Mouse (Mus musculus): Measurements from ENCODE around the gene Atxn7l1. TPM values are rescaled to one million over a fixed set of nuclear protein-coding genes. Genes with fewer than 3 reads are reported as not detected.

Atxn7l1 gene
- polyA plus RNA-seq, 1 experiment from 2014 or later = 15.4 TPM

DNA sequence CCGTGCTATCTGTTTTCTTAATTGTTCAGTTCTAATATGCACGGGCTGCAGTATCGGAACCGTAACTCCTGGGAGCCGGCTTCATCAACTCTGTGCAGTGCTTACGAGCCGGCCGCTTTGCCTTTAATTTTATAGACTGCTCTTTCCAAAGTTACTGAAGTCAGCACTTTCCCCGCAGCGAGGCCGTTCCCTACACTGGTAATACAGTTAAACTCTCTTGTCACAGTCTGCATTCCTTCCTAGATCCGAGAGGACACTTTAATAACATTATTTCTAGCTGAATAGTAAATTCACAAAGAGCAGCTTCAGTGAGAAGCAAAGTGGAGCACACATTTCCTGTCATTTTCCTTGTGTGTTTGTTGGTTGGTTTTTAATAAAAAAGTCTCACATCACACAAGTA, 124.4 kb downstream of the Atxn7l1 start:
- 79% methylated on average over 12 of the region's 12 CpGs for WGBS
- Histone ChIP-seq H3K4me1 (peaks cover 8% of the 10 kb centered on the region; the same call in 1 of the 2 replicates), H3K9ac (replicated peaks) (no peak overlapping the region), H3K36me3 (no peaks in the 10 kb centered on the region), H3K27me3 (no peaks in the 10 kb centered on the region), H3K9me3 (no peaks in the 10 kb centered on the region), H3K4me2 (replicated peaks) (no peak overlapping the region), H3K4me3 (no peak overlapping the region), H3K27ac (replicated peaks) (no peak overlapping the region)
- ATAC-seq (replicated peaks) = no peak

DNA sequence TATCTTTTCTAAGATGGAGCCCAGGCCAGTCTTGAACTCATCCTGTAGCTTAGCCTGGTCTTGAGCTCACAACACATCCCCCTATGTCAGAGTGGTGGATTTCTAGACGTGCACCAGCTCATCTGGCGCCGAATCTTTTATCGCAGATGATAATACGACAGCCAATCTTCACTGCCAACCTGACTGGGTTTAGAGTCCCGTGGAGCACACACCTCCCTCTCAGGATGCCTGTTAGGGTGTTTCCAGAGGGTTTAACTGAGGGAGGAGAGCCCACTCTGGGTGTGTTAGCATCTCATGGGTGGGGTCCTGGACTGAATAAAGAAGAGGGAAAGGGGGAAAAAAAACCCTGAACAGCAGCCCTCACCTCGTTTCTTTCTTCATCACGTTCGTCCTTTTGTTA, 124.9 kb downstream of the Atxn7l1 start:
- H3K4me1 ChIP-seq = peaks cover 8% of the 10 kb centered on the region; the same call in 1 of the 2 replicates
- no peaks in the 10 kb centered on the region for H3K27me3 ChIP-seq
- no peak overlapping the region for H3K4me3 ChIP-seq
- H3K4me2 ChIP-seq (replicated peaks) = no peak overlapping the region
- H3K36me3 ChIP-seq = no peaks in the 10 kb centered on the region
- no peak for ATAC-seq (replicated peaks)
- no peak overlapping the region for H3K27ac ChIP-seq (replicated peaks)
- H3K9me3 ChIP-seq = no peaks in the 10 kb centered on the region
- 56% methylated on average over 9 of the region's 9 CpGs for WGBS
- H3K9ac ChIP-seq (replicated peaks) = no peak overlapping the region

DNA sequence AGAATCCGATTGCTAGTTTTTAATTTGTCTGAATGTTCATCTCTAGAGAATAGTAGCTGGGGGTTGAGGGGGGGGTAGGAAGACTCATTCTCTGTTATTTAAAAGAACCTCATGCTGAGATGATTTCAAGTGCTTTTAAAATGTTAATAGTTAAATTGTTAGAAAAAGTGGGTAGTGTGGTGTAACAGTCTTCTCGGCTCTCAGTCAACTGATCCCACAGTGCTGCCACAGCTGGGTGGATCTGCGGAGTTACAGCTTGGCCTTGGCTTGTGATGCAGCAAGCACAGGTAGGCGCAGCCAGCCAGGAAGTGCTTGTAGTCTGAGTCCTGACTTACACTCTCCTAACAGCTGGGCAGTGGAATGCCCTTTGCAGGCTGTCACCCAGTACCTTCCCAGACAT, 125.7 kb downstream of the Atxn7l1 start:
- H3K4me3 ChIP-seq = no peak overlapping the region

DNA sequence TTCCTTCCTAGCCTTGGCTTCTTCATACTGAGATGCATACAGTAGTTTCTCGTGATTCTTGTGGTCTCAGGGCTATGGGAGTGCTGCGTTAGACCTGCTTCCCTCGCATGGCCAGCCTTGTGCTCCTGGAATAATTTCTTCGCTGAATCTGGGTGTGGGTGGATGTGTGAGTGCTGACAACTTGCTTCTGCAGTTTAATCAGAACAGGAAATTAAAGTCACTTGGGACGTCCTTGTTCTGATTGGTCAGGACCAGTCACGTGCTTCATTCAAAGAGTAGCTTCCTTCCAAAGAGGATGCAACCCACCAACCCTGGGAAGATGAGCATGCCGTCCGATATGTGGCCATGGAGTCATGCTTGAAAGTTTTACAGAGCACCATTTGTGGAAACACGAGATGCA, 126.2 kb downstream of the Atxn7l1 start:
- Histone ChIP-seq H3K4me1 (peaks cover 4% of the 10 kb centered on the region; the same call in 1 of the 2 replicates), H3K27me3 (no peaks in the 10 kb centered on the region), H3K9me3 (no peaks in the 10 kb centered on the region), H3K4me3 (no peak overlapping the region), H3K27ac (replicated peaks) (no peak overlapping the region), H3K4me2 (replicated peaks) (no peak overlapping the region), H3K9ac (replicated peaks) (no peak overlapping the region), H3K36me3 (no peaks in the 10 kb centered on the region)
- WGBS = 91% methylated on average over 9 of the region's 9 CpGs
- no peak for ATAC-seq (replicated peaks)

More for the DNA sequence above, 125.7 kb downstream of the Atxn7l1 start:
- no peak overlapping the region for H3K9ac ChIP-seq (replicated peaks)
- H3K4me2 ChIP-seq (replicated peaks) = no peak overlapping the region
- no peak overlapping the region for H3K27ac ChIP-seq (replicated peaks)
- peaks cover 4% of the 10 kb centered on the region; the same call in 1 of the 2 replicates for H3K4me1 ChIP-seq
- 58% methylated on average over 4 of the region's 4 CpGs for WGBS
- H3K36me3 ChIP-seq = no peaks in the 10 kb centered on the region
- no peaks in the 10 kb centered on the region for H3K27me3 ChIP-seq
- H3K9me3 ChIP-seq = no peaks in the 10 kb centered on the region
- no peak for ATAC-seq (replicated peaks)

DNA sequence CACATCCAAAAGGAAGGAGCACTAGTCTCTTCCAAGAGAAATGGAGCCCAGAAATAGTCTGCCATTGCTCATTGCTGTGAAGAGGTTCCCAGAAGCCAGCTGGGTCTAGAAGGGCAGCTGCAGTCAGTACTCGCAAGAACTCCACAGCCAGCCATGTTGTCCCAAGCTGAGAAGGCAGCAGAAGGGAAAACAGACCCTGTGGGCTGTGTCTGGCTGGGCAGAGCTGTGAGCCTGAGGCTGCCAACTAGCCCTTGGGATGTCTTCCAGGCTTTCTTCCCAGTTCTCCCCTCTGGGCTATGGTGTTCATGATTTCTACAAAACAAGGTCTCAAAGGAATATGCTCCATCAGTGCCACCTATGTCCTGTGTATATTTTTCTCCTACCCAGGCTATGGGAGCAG, 128.5 kb downstream of the Atxn7l1 start:
- H3K27ac ChIP-seq (replicated peaks) = no peak overlapping the region
- no peak overlapping the region for H3K9ac ChIP-seq (replicated peaks)
- no peaks in the 10 kb centered on the region for H3K27me3 ChIP-seq
- 0 out of 2 replicates have a peak, but pooled peaks have one; percentile 3 for ATAC-seq (replicated peaks)
- H3K4me3 ChIP-seq = no peak overlapping the region
- H3K4me2 ChIP-seq (replicated peaks) = no peak overlapping the region
- no peaks in the 10 kb centered on the region for H3K9me3 ChIP-seq
- peaks cover 4% of the 10 kb centered on the region; the same call in 1 of the 2 replicates for H3K4me1 ChIP-seq
- WGBS = 77% methylated on average over 1 of the region's 1 CpGs
- H3K36me3 ChIP-seq = no peaks in the 10 kb centered on the region

DNA sequence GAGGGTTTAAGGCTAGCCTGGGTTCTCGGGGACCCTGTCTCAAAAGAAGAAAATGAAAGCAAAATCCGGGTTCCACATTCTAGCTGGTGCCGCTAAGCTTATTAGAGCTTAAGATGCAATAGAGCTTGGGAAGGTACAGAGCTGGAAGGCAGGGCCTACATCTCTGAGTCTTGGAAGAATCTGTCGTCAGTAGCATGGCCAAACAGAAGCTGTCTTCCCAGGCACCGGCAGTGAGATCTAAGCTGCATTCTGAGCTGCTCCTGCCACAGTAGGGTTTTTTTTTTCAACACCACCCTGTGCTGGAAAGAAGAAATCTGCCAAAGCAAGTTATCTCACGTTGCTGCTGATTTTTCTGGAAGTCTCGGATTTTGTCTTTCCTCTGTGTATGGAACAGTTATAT, 129.9 kb downstream of the Atxn7l1 start:
- Histone ChIP-seq H3K9me3 (no peaks in the 10 kb centered on the region), H3K9ac (replicated peaks) (no peak overlapping the region), H3K36me3 (no peaks in the 10 kb centered on the region), H3K4me3 (no peak overlapping the region), H3K4me1 (peaks cover 2% of the 10 kb centered on the region; the same call in 1 of the 2 replicates), H3K4me2 (replicated peaks) (no peak overlapping the region), H3K27ac (replicated peaks) (peak overlapping the region; percentile 21; the same call in 1 of the 2 replicates), H3K27me3 (no peaks in the 10 kb centered on the region)
- 81% methylated on average over 7 of the region's 7 CpGs for WGBS
- ATAC-seq (replicated peaks) = no peak

DNA sequence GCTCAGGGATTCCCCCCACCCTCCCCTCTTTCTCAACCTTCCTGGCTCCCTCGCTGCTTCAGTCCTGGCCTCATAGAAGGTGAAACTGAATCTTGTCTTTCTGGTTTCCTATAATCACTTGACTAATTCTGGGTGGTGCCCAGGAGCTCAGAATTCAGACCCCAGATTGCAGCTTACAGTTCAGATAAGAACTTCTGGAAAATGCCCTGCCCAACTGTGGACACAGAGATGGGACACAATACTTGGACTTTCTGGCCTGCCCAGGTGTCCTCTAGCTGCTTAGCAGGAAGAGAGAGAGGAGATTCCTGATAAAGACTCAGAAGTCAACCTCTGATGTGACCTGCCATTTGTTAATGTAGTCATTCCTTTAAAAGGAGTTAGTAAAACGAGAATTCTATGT, 131.7 kb downstream of the Atxn7l1 start:
- Histone ChIP-seq H3K9me3 (no peaks in the 10 kb centered on the region), H3K9ac (replicated peaks) (no peak overlapping the region), H3K4me3 (no peak overlapping the region), H3K27ac (replicated peaks) (no peak overlapping the region), H3K36me3 (no peaks in the 10 kb centered on the region), H3K27me3 (no peaks in the 10 kb centered on the region), H3K4me1 (no peaks in the 10 kb centered on the region), H3K4me2 (replicated peaks) (no peak overlapping the region)
- no peak for ATAC-seq (replicated peaks)
- WGBS = 74% methylated on average over 2 of the region's 2 CpGs

DNA sequence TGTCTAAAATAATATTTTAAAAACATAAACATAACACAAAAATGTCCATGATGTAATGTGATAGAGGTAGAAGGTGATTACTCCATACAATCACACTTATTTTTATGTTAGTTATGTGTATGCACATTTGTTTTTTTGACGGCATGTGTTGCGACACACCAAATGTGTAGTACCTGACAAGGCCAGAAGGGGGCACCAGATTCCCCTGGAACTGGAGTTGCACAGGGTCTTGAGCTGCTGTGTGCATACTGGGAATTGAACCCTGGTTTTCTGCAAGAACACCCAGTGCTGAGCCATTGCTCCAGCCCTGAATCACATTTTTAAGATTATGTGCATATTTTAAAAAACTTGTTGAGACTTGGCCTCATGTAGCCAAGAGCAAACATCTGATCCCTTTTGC, 133.3 kb downstream of the Atxn7l1 start:
- H3K36me3 ChIP-seq = no peaks in the 10 kb centered on the region
- H3K4me3 ChIP-seq = no peak overlapping the region
- 0 out of 2 replicates have a peak, but pooled peaks have one; percentile 32 for ATAC-seq (replicated peaks)
- H3K4me1 ChIP-seq = peaks cover 6% of the 10 kb centered on the region
- 16% methylated on average over 2 of the region's 2 CpGs for WGBS
- no peaks in the 10 kb centered on the region for H3K9me3 ChIP-seq
- no peak overlapping the region for H3K4me2 ChIP-seq (replicated peaks)
- H3K27me3 ChIP-seq = no peaks in the 10 kb centered on the region
- no peak overlapping the region for H3K27ac ChIP-seq (replicated peaks)
- no peak overlapping the region for H3K9ac ChIP-seq (replicated peaks)

DNA sequence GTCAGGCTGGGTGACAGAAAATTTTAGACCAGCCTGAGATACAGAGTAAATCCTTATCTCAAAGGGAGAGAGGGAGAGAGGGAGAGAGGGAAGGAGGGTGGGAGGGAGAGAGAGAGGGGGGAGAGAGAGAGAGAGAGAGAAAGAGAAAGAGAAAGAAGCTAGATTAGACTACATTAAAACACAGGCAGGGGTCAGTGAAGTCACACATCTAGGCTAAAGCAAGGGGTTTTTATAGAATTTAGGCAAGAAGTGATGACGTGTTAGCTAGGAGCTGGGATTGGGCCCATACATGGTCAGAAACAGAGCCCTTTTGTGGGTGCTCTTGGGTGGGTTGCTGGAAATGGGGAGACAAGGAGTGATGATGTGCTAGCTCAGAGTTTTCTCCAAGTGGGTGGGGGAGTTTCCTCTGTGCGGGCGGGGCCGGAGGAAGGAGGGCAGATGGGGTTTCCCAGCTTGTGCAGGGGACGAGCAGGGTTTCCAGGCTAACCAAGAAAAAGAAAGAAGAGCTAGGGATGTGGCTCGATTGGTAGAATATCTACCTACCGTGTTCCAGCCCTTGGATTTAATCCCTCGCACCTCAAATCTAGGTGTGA, 136.9 kb downstream of the Atxn7l1 start:
- Histone ChIP-seq H3K4me1 (peaks cover 22% of the 10 kb centered on the region), H3K27ac (replicated peaks) (no peak overlapping the region), H3K9me3 (no peaks in the 10 kb centered on the region), H3K9ac (replicated peaks) (no peak overlapping the region), H3K27me3 (no peaks in the 10 kb centered on the region), H3K4me3 (no peak overlapping the region), H3K4me2 (replicated peaks) (no peak overlapping the region), H3K36me3 (no peaks in the 10 kb centered on the region)
- WGBS = 89% methylated on average over 8 of the region's 8 CpGs
- no peak for ATAC-seq (replicated peaks)

DNA sequence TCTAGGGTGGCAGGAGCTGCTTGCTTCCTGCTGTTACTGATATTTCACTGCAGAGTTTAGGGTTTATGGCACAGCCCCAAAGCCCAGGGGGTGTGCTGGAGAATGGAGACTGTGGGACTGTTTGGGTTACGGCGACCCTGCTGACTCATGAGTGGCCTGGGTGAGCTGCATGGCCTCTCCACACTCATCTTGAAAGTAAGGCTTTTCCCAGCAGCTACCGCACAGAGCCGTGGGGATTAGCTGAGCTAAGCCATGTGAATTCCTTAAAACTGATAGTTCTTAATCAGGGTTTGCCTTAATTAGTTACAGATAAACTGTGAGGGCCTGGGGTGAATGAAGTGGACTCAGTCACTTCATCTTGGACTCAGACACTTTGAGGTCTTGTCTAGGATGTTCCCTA, 137.9 kb downstream of the Atxn7l1 start:
- Histone ChIP-seq H3K36me3 (no peaks in the 10 kb centered on the region), H3K4me1 (peaks cover 22% of the 10 kb centered on the region), H3K27me3 (no peaks in the 10 kb centered on the region), H3K9ac (replicated peaks) (no peak overlapping the region), H3K9me3 (no peaks in the 10 kb centered on the region), H3K27ac (replicated peaks) (no peak overlapping the region), H3K4me3 (no peak overlapping the region), H3K4me2 (replicated peaks) (no peak overlapping the region)
- ATAC-seq (replicated peaks) = no peak
- WGBS = 20% methylated on average over 4 of the region's 4 CpGs

DNA sequence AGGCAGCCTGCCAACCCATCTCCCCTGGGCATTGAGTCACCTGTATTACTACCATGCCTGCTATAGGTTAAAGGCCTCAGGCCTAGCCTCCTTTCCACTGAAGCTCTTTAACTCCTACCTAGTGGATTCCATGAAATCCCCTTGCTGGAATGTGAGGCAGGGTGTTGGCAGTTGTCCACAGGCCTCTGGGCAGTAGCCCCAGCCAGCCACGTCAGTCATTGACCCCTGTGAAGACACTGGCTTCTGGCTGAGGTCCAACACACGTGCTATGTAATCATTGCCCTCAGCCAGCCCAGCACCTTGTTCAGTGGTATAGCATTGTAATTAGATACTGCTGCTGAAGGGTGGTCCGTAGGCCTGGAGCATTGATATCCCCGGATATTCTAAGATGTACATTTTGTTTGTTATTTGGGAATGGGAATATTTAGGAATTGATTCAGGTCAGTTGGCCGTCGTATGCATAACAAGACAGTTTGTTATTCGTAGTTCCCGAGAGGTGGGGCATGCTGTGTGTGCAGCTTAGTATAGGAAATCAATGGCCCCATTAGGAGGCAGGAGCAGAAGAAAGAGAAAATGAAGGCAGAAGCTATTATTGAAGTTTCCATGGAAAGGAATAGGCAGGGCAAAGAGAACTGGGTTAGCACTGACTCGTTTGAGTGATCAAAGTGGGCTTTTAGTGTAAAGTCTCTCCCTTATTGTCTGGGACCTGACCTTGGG, 138.6 kb downstream of the Atxn7l1 start:
- ATAC-seq (replicated peaks) = no peak; the same call in 1 of the 2 replicates
- Histone ChIP-seq H3K4me2 (replicated peaks) (no peak overlapping the region), H3K27me3 (no peaks in the 10 kb centered on the region), H3K9me3 (no peaks in the 10 kb centered on the region), H3K9ac (replicated peaks) (no peak overlapping the region), H3K27ac (replicated peaks) (no peak overlapping the region), H3K36me3 (no peaks in the 10 kb centered on the region), H3K4me1 (peaks cover 22% of the 10 kb centered on the region), H3K4me3 (no peak overlapping the region)
- WGBS = 21% methylated on average over 9 of the region's 9 CpGs

DNA sequence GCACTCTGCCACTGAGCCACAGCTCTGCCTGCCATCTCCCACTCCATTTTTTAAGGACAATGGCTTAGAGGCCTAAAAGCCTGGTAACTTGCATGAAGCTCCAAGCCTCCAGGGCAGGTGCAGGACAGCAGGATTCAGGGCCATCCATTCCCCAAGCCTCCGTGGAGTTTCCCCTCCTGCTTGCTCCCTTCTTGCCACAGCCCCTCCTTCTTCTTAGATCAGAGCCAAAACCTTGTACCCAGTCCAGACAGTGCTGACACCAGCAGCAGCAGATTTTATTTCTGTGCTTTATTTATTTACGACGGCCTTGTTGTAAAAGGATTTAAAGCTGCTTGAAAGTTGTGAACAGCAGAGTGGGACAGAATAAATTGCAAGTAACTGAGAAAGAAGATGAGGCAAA, 140.2 kb downstream of the Atxn7l1 start:
- no peak overlapping the region for H3K4me3 ChIP-seq
- H3K36me3 ChIP-seq = no peaks in the 10 kb centered on the region
- no peak overlapping the region for H3K27ac ChIP-seq (replicated peaks)
- H3K4me1 ChIP-seq = peaks cover 22% of the 10 kb centered on the region
- no peak overlapping the region for H3K4me2 ChIP-seq (replicated peaks)
- 31% methylated on average over 3 of the region's 3 CpGs for WGBS
- H3K9ac ChIP-seq (replicated peaks) = no peak overlapping the region
- no peaks in the 10 kb centered on the region for H3K9me3 ChIP-seq
- no peaks in the 10 kb centered on the region for H3K27me3 ChIP-seq
- ATAC-seq (replicated peaks) = no peak

All from forebrain, embryonic 15.5 days (tissue).